Comparison of ENCODE assay signal across 24 mouse cellular contexts in genomic region chr2:102986424-102986823, GRCm38 (mm10).
DNase-seq lines count a peak whose midpoint lies in the region; ATAC-seq and TF ChIP-seq lines count a peak whose summit lies in the region.
"Had no signal": no experiment of that assay in that cellular context is flagged by ENCODE, and none has a peak within 500 bp of the region (broad histone marks: within the 10 kb centered on the region; RNA-seq: fewer than 3 reads in every experiment).

No protein-coding gene starts in this region.

- no peak overlapping the region for H3K4me3 ChIP-seq in lung, embryonic 15.5 days
- H3K4me3 ChIP-seq in lung, postnatal 0 days (ENCODE audit: low read depth, low read length) = no peak overlapping the region
- H3K4me3 ChIP-seq in intestine, postnatal 0 days (ENCODE audit: low read depth, low read length) = no peak overlapping the region
- H3K4me3 ChIP-seq: erythroblast, embryonic 14.5 days; hindbrain, embryonic 12.5 days; intestine, embryonic 15.5 days; liver, embryonic 15.5 days; midbrain, embryonic 12.5 days; stomach, embryonic 15.5 days had no signal

- H3K4me1 ChIP-seq in lung, embryonic 15.5 days = peaks cover 17% of the 10 kb centered on the region
- H3K4me1 ChIP-seq in lung, postnatal 0 days (ENCODE audit: insufficient read depth, low read depth, low read length) = peaks cover 2% of the 10 kb centered on the region; the same call in 1 of the 2 replicates
- no peaks in the 10 kb centered on the region for H3K4me1 ChIP-seq in intestine, postnatal 0 days (replicated peaks; ENCODE audit: control insufficient read depth, insufficient read depth, low read length)
- H3K4me1 ChIP-seq: hindbrain, embryonic 12.5 days; midbrain, embryonic 12.5 days; stomach, embryonic 15.5 days had no signal

- no peak for ATAC-seq in lung, embryonic 15.5 days (ENCODE audit: borderline replicate concordance, extremely low read depth, low FRiP score, low TSS enrichment)
- no peak for ATAC-seq in lung, postnatal 0 days
- peak; percentile 26; the same call in 1 of the 2 replicates for ATAC-seq in common myeloid progenitor, adult 5-6 weeks (replicated peaks; ENCODE audit: low read depth, poor library complexity, severe bottlenecking)
- ATAC-seq in granulocyte monocyte progenitor cell, adult 5-6 weeks (replicated peaks; ENCODE audit: poor library complexity, severe bottlenecking) = peak; percentile 23
- no peak for ATAC-seq in intestine, postnatal 0 days
- ATAC-seq: forebrain, embryonic 16.5 days; hindbrain, postnatal 0 days; intestine, embryonic 15.5 days; Patski had no signal

- H3K9ac ChIP-seq in lung, embryonic 15.5 days = no peak overlapping the region
- H3K9ac ChIP-seq in lung, postnatal 0 days (replicated peaks; ENCODE audit: low read depth) = no peak overlapping the region
- H3K9ac ChIP-seq in intestine, postnatal 0 days (ENCODE audit: low read depth, low read length) = no peak overlapping the region
- H3K9ac ChIP-seq: hindbrain, embryonic 12.5 days; intestine, embryonic 15.5 days; liver, embryonic 15.5 days; lung, embryonic 14.5 days; midbrain, embryonic 12.5 days; stomach, embryonic 15.5 days had no signal

- DNase-seq in lung, postnatal 0 days (ENCODE audit: low spot score) = no peak
- DNase-seq in right cerebral cortex, postnatal 36 days (ENCODE audit: low spot score in 2 of 2) = no peak
- DNase-seq: cerebellum, adult 2 months; cerebellum, postnatal 14 days; gastrocnemius, postnatal 10 days; kidney, adult 8-10 months; kidney, postnatal 10 days; layer of hippocampus, adult 9-11 months had no signal

- H3K27me3 ChIP-seq in lung, embryonic 15.5 days = no peaks in the 10 kb centered on the region
- H3K27me3 ChIP-seq in lung, postnatal 0 days (replicated peaks; ENCODE audit: insufficient read depth, low read length) = no peaks in the 10 kb centered on the region
- H3K27me3 ChIP-seq in intestine, postnatal 0 days (replicated peaks; ENCODE audit: control insufficient read depth, insufficient read depth, low read length) = no peaks in the 10 kb centered on the region
- H3K27me3 ChIP-seq: hindbrain, embryonic 12.5 days; intestine, embryonic 15.5 days; liver, embryonic 15.5 days; midbrain, embryonic 12.5 days; Patski; stomach, embryonic 15.5 days had no signal

- H3K36me3 ChIP-seq in lung, embryonic 15.5 days = no peaks in the 10 kb centered on the region
- no peaks in the 10 kb centered on the region for H3K36me3 ChIP-seq in lung, postnatal 0 days (ENCODE audit: insufficient read depth, low read length)
- H3K36me3 ChIP-seq in intestine, postnatal 0 days (ENCODE audit: control insufficient read depth, insufficient read depth) = no peaks in the 10 kb centered on the region
- H3K36me3 ChIP-seq: G1E; hindbrain, embryonic 12.5 days; intestine, embryonic 15.5 days; liver, embryonic 15.5 days; midbrain, embryonic 12.5 days; stomach, embryonic 15.5 days had no signal

- no peaks in the 10 kb centered on the region for H3K9me3 ChIP-seq in lung, embryonic 15.5 days
- H3K9me3 ChIP-seq in lung, postnatal 0 days (ENCODE audit: low read length) = no peaks in the 10 kb centered on the region
- H3K9me3 ChIP-seq in intestine, postnatal 0 days (ENCODE audit: control insufficient read depth) = no peaks in the 10 kb centered on the region
- H3K9me3 ChIP-seq: G1E; hindbrain, embryonic 12.5 days; intestine, embryonic 15.5 days; liver, embryonic 15.5 days; midbrain, embryonic 12.5 days; stomach, embryonic 15.5 days had no signal

- TF ChIP-seq CTCF in lung, postnatal 0 days (IDR thresholded peaks at IDR 0.05) = no peak
- no peak for TF ChIP-seq CTCF in intestine, postnatal 0 days (IDR thresholded peaks at IDR 0.05; ENCODE audit: low read depth)

- H3K27ac ChIP-seq in lung, embryonic 15.5 days = peak overlapping the region; percentile 70
- no peak overlapping the region for H3K27ac ChIP-seq in lung, postnatal 0 days (ENCODE audit: low read length)
- no peak overlapping the region for H3K27ac ChIP-seq in intestine, postnatal 0 days (ENCODE audit: low read depth, low read length)
- H3K27ac ChIP-seq: hindbrain, embryonic 12.5 days; hindbrain, postnatal 0 days; intestine, embryonic 15.5 days; midbrain, embryonic 12.5 days; stomach, embryonic 15.5 days had no signal

- TF ChIP-seq EP300 in lung, postnatal 0 days (IDR thresholded peaks at IDR 0.05) = no peak

- H3K4me2 ChIP-seq in lung, embryonic 15.5 days = no peak overlapping the region
- no peak overlapping the region for H3K4me2 ChIP-seq in lung, postnatal 0 days (replicated peaks; ENCODE audit: low read depth, low read length)
- no peak overlapping the region for H3K4me2 ChIP-seq in intestine, postnatal 0 days (replicated peaks; ENCODE audit: low read depth)
- H3K4me2 ChIP-seq: heart, embryonic 11.5 days; hindbrain, embryonic 12.5 days; intestine, embryonic 15.5 days; liver, embryonic 15.5 days; lung, embryonic 14.5 days; midbrain, embryonic 12.5 days; stomach, embryonic 15.5 days had no signal

- 46% methylated on average over 3 of the region's 3 CpGs for WGBS in lung, embryonic 15.5 days
- WGBS in lung, postnatal 0 days = 47% methylated on average over 3 of the region's 3 CpGs
- 44% methylated on average over 3 of the region's 3 CpGs for WGBS in intestine, postnatal 0 days

Comparison
In these comparisons a context has a peak if more than half of its experiments do, and no peak if none do; other contexts are left out.
1. ATAC-seq: peak in common myeloid progenitor, adult 5-6 weeks (single experiment) and granulocyte monocyte progenitor cell, adult 5-6 weeks (single experiment); none in lung, embryonic 15.5 days (single experiment), lung, postnatal 0 days (single experiment) and intestine, postnatal 0 days (single experiment).